Mouse (Mus musculus) myocyte (in vitro differentiated cells): ENCODE results near the gene Prune1.

ENCODE experiments used
- E2F4 ChIP-seq: IDR thresholded peaks from one replicate; pipeline ENCODE4 v1.6.1; 2011; ENCODE audit warnings: mild to moderate bottlenecking, control low read depth, moderate library complexity; ENCODE audit not compliant: insufficient read depth
- POLR2A ChIP-seq: IDR thresholded peaks from one replicate; pipeline ENCODE4 v1.6.1; 2011; ENCODE audit warnings: low read depth, mild to moderate bottlenecking, control low read depth, moderate library complexity; ENCODE audit not compliant: insufficient read length
- POLR2AphosphoS2 ChIP-seq: IDR thresholded peaks from one replicate; pipeline ENCODE4 v1.6.1; 2011; ENCODE audit warnings: low read depth, control low read depth; ENCODE audit not compliant: insufficient read length

DNA sequence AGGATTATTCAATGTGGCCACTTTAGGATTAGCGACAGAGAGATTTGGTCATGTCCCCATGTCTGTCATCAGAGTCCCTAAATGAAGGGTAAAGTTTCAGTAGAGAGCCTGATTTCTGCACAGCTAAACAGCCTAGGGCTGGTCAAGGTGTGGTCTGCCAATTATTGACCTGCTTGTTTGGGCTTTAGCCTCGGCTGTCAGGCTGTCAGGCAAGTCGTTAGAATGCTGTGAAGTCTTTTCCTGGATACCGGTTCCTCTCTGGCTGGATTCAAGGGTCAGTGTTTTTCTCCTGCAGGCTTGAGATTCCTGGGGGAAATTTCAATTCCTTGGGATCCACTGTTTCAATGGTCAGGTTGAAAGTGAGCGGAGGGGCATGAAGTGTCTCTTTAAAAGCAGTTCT is 4.1 kb upstream of the Prune1 start:
- no peak for TF ChIP-seq POLR2AphosphoS2
- TF ChIP-seq POLR2A = no peak
- TF ChIP-seq E2F4 = no peak
